Mouse (Mus musculus) intestine, postnatal 0 days (tissue): ENCODE results near the gene Donson. TPM values are rescaled to one million over a fixed set of nuclear protein-coding genes. Genes with fewer than 3 reads are reported as not detected.
"Not testable (repeated sequence)": the region's sequence is repeated elsewhere in the genome, so short reads cannot be mapped to it uniquely, and the experiment has no call there.

Experiments used
- ATAC-seq: fragments of 200-750 bp; cut with Nextera tagmentation; 2 replicates; pipeline ENCODE4 v1.8.0; 2017; ENCODE audit warnings: mild to moderate bottlenecking, moderate TSS enrichment, moderate library complexity
- H3K27ac ChIP-seq: fragments of 300-500 bp; sonication (generic); 2 replicates; pipeline ENCODE4 v1.5.1; 2014; ENCODE audit warnings: mild to moderate bottlenecking, low read depth, low read length, moderate library complexity
- H3K27me3 ChIP-seq: fragments of 300-500 bp; sonication (generic); replicated peaks from 2 replicates; pipeline ENCODE4 v1.6.1; 2014; ENCODE audit warnings: low read length, mixed read lengths; ENCODE audit not compliant: control insufficient read depth, insufficient read depth
- H3K36me3 ChIP-seq: fragments of 300-500 bp; sonication (generic); 2 replicates; pipeline ENCODE4 v1.6.1; 2014; ENCODE audit warnings: mild to moderate bottlenecking, moderate library complexity; ENCODE audit not compliant: control insufficient read depth, insufficient read depth
- H3K4me1 ChIP-seq: fragments of 300-500 bp; sonication (generic); replicated peaks from 2 replicates; pipeline ENCODE4 v1.6.1; 2014; ENCODE audit warnings: antibody characterized with exemption, low read length, mixed read lengths; ENCODE audit not compliant: control insufficient read depth, insufficient read depth
- H3K4me2 ChIP-seq: fragments of 300-500 bp; sonication (generic); replicated peaks from 2 replicates; pipeline ENCODE4 v1.6.1; 2014; ENCODE audit warnings: low read depth, mild to moderate bottlenecking, moderate library complexity
- H3K4me3 ChIP-seq: fragments of 300-500 bp; sonication (generic); 2 replicates; pipeline ENCODE4 v1.5.1; 2014; ENCODE audit warnings: low read depth, low read length
- H3K9ac ChIP-seq: fragments of 300-500 bp; sonication (generic); 2 replicates; pipeline ENCODE4 v1.6.1; 2014; ENCODE audit warnings: mild to moderate bottlenecking, low read depth, low read length
- H3K9me3 ChIP-seq: fragments of 300-500 bp; sonication (generic); 2 replicates; pipeline ENCODE4 v1.6.1; 2016; ENCODE audit warnings: mixed run types; ENCODE audit not compliant: control insufficient read depth
- CTCF ChIP-seq: sonication (generic); IDR thresholded peaks from 2 replicates; pipeline ENCODE4 v1.5.1; 2016; ENCODE audit warnings: low read depth, mild to moderate bottlenecking, control low read depth, antibody characterized with exemption, moderate library complexity
- WGBS: fragments of 180-500 bp; shearing (Covaris S2); extraction: QIAGEN DNeasy Blood & Tissue Kit; methylation state at CpG from one replicate; pipeline ENCODE4 v1.1.7; 2014; 5-methylcytosine and 5-hydroxymethylcytosine counted together
- polyA plus RNA-seq: library from polyadenylated mRNA; unstranded; fragments of >200 nt; fragmentation: Nextera tagmentation; extraction: Ambion mirVana; gene quantifications from 2 replicates; pipeline ENCODE4 v1.2.1, GENCODE M21; 2015

Gene Donson
- polyA plus RNA-seq, 1 experiment from 2014 or later: 6.2 TPM

GRCm38 (mm10) chr16:91647461-91648219, 40.9 kb downstream of the Donson start, which contains the start of gene Son:
TSS of gene Son (plus strand) at chr16:91647506.
- Histone ChIP-seq H3K9ac (peak within 1 kb of the TSS; percentile 81), H3K27me3 (no peaks in the 10 kb centered on the region), H3K4me1 (no peaks in the 10 kb centered on the region), H3K27ac (peak within 1 kb of the TSS; percentile 99), H3K4me3 (peak within 1 kb of the TSS; percentile 80), H3K9me3 (no peaks in the 10 kb centered on the region), H3K4me2 (peak within 1 kb of the TSS; percentile 93), H3K36me3 (peaks cover 17% of the 10 kb centered on the region)
- ATAC-seq: peak; percentile 95
- TF ChIP-seq CTCF: no peak
- WGBS: under 1% methylated on average over 70 of the region's 70 CpGs

GRCm38 (mm10) chr16:91646681-91647419, 41.7 kb downstream of the Donson start, which contains the start of gene Gart:
TSS of gene Gart (minus strand) at chr16:91646952.
- Histone ChIP-seq H3K36me3 (peaks cover 17% of the 10 kb centered on the region), H3K4me3 (peak within 1 kb of the TSS; percentile 80), H3K27me3 (no peaks in the 10 kb centered on the region), H3K4me1 (no peaks in the 10 kb centered on the region), H3K27ac (peak within 1 kb of the TSS; percentile 99), H3K9ac (peak within 1 kb of the TSS; percentile 81), H3K9me3 (no peaks in the 10 kb centered on the region), H3K4me2 (peak within 1 kb of the TSS; percentile 93)
- TF ChIP-seq CTCF: no peak
- WGBS: under 1% methylated on average over 59 of the region's 59 CpGs
- ATAC-seq: peak; percentile 84

GRCm38 (mm10) chr16:91645995-91646602, 42.5 kb downstream of the Donson start:
- Histone ChIP-seq H3K27me3 (no peaks in the 10 kb centered on the region), H3K4me3 (peak overlapping the region; percentile 80), H3K9ac (peak overlapping the region; percentile 81), H3K9me3 (no peaks in the 10 kb centered on the region), H3K4me1 (no peaks in the 10 kb centered on the region), H3K4me2 (peak overlapping the region; percentile 93), H3K36me3 (peaks cover 15% of the 10 kb centered on the region), H3K27ac (no peak overlapping the region)
- no peak for ATAC-seq
- WGBS: under 1% methylated on average over 11 of the region's 11 CpGs
- peak; percentile 42 for TF ChIP-seq CTCF

- H3K4me3 ChIP-seq, H3K9ac ChIP-seq, H3K9me3 ChIP-seq, ATAC-seq, H3K4me1 ChIP-seq, H3K27ac ChIP-seq, H3K4me2 ChIP-seq, H3K27me3 ChIP-seq: not testable (repeated sequence)
- H3K36me3 ChIP-seq: peaks cover 12% of the 10 kb centered on the region
- no CpG with 5 or more reads among the region's 2 CpGs for WGBS
Observed at GRCm38 (mm10) chr16:91645420-91645819, 43.1 kb downstream of the Donson start.

- H3K4me1 ChIP-seq: no peaks in the 10 kb centered on the region
Observed at GRCm38 (mm10) chr16:91644901-91645300, 43.7 kb downstream of the Donson start.

GRCm38 (mm10) chr16:91640171-91640570, 48.4 kb downstream of the Donson start:
- TF ChIP-seq CTCF: no peak
- H3K36me3 ChIP-seq: peaks cover 60% of the 10 kb centered on the region
- H3K27me3 ChIP-seq: no peaks in the 10 kb centered on the region
- H3K9ac ChIP-seq: no peak overlapping the region
- ATAC-seq: no peak
- no peak overlapping the region for H3K27ac ChIP-seq
- no peaks in the 10 kb centered on the region for H3K9me3 ChIP-seq
- H3K4me1 ChIP-seq: no peaks in the 10 kb centered on the region
- H3K4me2 ChIP-seq: no peak overlapping the region
- H3K4me3 ChIP-seq: no peak overlapping the region
- WGBS: 92% methylated on average over 8 of the region's 8 CpGs

More at GRCm38 (mm10) chr16:91644901-91645300, 43.7 kb downstream of the Donson start:
- WGBS: 75% methylated on average over 2 of the region's 2 CpGs
- no peak overlapping the region for H3K9ac ChIP-seq
- no peaks in the 10 kb centered on the region for H3K9me3 ChIP-seq
- H3K36me3 ChIP-seq: peaks cover 16% of the 10 kb centered on the region
- ATAC-seq: no peak
- no peak overlapping the region for H3K4me2 ChIP-seq
- no peak overlapping the region for H3K4me3 ChIP-seq
- H3K27ac ChIP-seq: no peak overlapping the region
- TF ChIP-seq CTCF: no peak
- H3K27me3 ChIP-seq: no peaks in the 10 kb centered on the region
